Mouse (Mus musculus) myocyte (in vitro differentiated cells): ENCODE measurements around the gene 4930568D16Rik.

Experiments
- CEBPB ChIP-seq: IDR thresholded peaks from 2 replicates; pipeline ENCODE4 v1.6.1; 2011; ENCODE audit warnings: mild to moderate bottlenecking, moderate library complexity; ENCODE audit not compliant: poor library complexity, insufficient read depth, severe bottlenecking
- E2F4 ChIP-seq: IDR thresholded peaks from one replicate; pipeline ENCODE4 v1.6.1; 2011; ENCODE audit warnings: mild to moderate bottlenecking, control low read depth, moderate library complexity; ENCODE audit not compliant: insufficient read depth
- MAX ChIP-seq: IDR thresholded peaks from one replicate; pipeline ENCODE4 v1.6.1; 2011; ENCODE audit warnings: low read depth, mild to moderate bottlenecking, control low read depth
- MYOD1 ChIP-seq, 3 experiments: IDR thresholded peaks; one replicate each; pipeline ENCODE4 v1.6.1; 2011; ENCODE audit warnings: control low read depth in 2 of 3, low read depth in 2 of 3, mild to moderate bottlenecking in 2 of 3, moderate library complexity in 1 of 3; ENCODE audit not compliant: insufficient read length in 2 of 3, control insufficient read depth in 1 of 3
- MYOG ChIP-seq, 3 experiments: IDR thresholded peaks; one replicate each; pipeline ENCODE4 v1.6.1; 2011; ENCODE audit warnings: control low read depth in 2 of 3, low read depth in 2 of 3, mild to moderate bottlenecking in 2 of 3; ENCODE audit not compliant: insufficient read length in 2 of 3, control insufficient read depth in 1 of 3, insufficient read depth in 1 of 3
- POLR2A ChIP-seq: IDR thresholded peaks from one replicate; pipeline ENCODE4 v1.6.1; 2011; ENCODE audit warnings: low read depth, mild to moderate bottlenecking, control low read depth, moderate library complexity; ENCODE audit not compliant: insufficient read length
- POLR2AphosphoS2 ChIP-seq: IDR thresholded peaks from one replicate; pipeline ENCODE4 v1.6.1; 2011; ENCODE audit warnings: low read depth, control low read depth; ENCODE audit not compliant: insufficient read length
- REST ChIP-seq: IDR thresholded peaks from one replicate; pipeline ENCODE4 v1.6.1; 2011; ENCODE audit warnings: mild to moderate bottlenecking, control low read depth, moderate library complexity; ENCODE audit not compliant: insufficient read depth, insufficient read length
- SRF ChIP-seq: IDR thresholded peaks from one replicate; pipeline ENCODE4 v1.6.1; 2011; ENCODE audit warnings: low read depth; ENCODE audit not compliant: control insufficient read depth, insufficient read length
- TCF12 ChIP-seq: IDR thresholded peaks from one replicate; pipeline ENCODE4 v1.6.1; 2011; ENCODE audit warnings: mild to moderate bottlenecking, control low read depth; ENCODE audit not compliant: poor library complexity, insufficient read depth, severe bottlenecking
- TCF3 ChIP-seq: IDR thresholded peaks from one replicate; pipeline ENCODE4 v1.6.1; 2011; ENCODE audit warnings: low read depth, control low read depth; ENCODE audit not compliant: insufficient read length
- USF1 ChIP-seq: IDR thresholded peaks from one replicate; pipeline ENCODE4 v1.6.1; 2011; ENCODE audit warnings: low read depth, mild to moderate bottlenecking, control low read depth, moderate library complexity

GRCm38 (mm10) chr2:35367629-35368028, at the start of gene 4930568D16Rik:
- TF ChIP-seq USF1 = no peak
- TF ChIP-seq POLR2A = no peak
- no peak for TF ChIP-seq E2F4
- TF ChIP-seq TCF3 = no peak
- no peak for TF ChIP-seq POLR2AphosphoS2
- no peak for TF ChIP-seq MAX
- TF ChIP-seq MYOD1 (IDR thresholded peaks at IDR 0.05; ENCODE audit: control insufficient read depth in 1 of 3, insufficient read length in 2 of 3, low read depth in 2 of 3) = no peak
- no peak for TF ChIP-seq CEBPB
- no peak for TF ChIP-seq MYOG (IDR thresholded peaks at IDR 0.05; ENCODE audit: control insufficient read depth in 1 of 3, insufficient read depth in 1 of 3, insufficient read length in 2 of 3, low read depth in 2 of 3)
- no peak for TF ChIP-seq SRF
- TF ChIP-seq REST = no peak
- no peak for TF ChIP-seq TCF12
